Mouse (Mus musculus) G1E (cell line): ENCODE results near the gene Prrx2.

ENCODE experiments used
- CTCF ChIP-seq: IDR thresholded peaks from 2 replicates; pipeline ENCODE4 v1.5.1; 2012; ENCODE audit warnings: low read depth, low read length, inconsistent platforms, mixed read lengths
- GATA1 ChIP-seq: IDR thresholded peaks from 2 replicates; pipeline ENCODE4 v1.6.1; 2012; ENCODE audit warnings: borderline replicate concordance, low read length, inconsistent platforms, mixed read lengths
- POLR2AphosphoS5 ChIP-seq: IDR thresholded peaks from 2 replicates; pipeline ENCODE4 v1.6.1; 2012; ENCODE audit warnings: low read depth, low read length, inconsistent platforms; ENCODE audit not compliant: insufficient replicate concordance

DNA sequence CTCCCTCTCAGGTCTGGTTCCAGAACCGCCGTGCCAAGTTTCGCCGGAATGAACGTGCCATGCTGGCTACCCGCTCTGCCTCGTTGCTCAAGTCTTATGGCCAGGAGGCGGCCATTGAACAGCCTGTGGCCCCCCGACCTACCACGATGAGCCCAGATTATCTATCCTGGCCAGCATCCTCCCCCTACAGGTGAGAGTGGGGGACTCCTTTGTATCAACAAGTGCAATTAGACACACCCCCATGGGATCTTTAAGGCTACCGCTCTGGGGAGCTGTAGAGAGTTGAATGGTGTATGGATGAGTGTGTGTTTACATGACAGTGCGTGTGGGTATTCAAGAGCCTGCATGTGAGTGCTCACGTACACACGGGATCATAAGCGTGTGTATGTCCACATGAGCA, 44.7 kb downstream of the Prrx2 start:
- TF ChIP-seq GATA1 (no peak), CTCF (no peak), POLR2AphosphoS5 (no peak)
